Mouse (Mus musculus) inflammation-experienced regulatory T-cells, adult 6 months (primary cell): Measurements from ENCODE around the gene Gm5485. TPM values are rescaled to one million over a fixed set of nuclear protein-coding genes. Genes with fewer than 3 reads are reported as not detected.

Source experiments
- ATAC-seq: one replicate; pipeline ENCODE4 v1.8.0; 2017
- polyA plus RNA-seq, 3 experiments: library from polyadenylated mRNA; unstranded; fragments of 100-300 nt; shearing (Covaris generic); gene quantifications; one replicate each; pipeline ENCODE4 v1.2.1; 2017

The Gm5485 gene
- under 1 TPM in 1 of 3 experiments, not detected in 2; 0.56 TPM for polyA plus RNA-seq

- no peak for ATAC-seq
These were observed at the start of gene Gm5485 for GRCm38 (mm10) chr16:48412246-48412645. Gm5485 (minus strand) TSS chr16:48412416.

GRCm38 (mm10) chr16:48453264-48453663 lies 41.0 kb upstream of the Gm5485 start:
- no peak for ATAC-seq

- ATAC-seq: no peak
These were observed 34.1 kb upstream of the Gm5485 start for GRCm38 (mm10) chr16:48446161-48446925.

DNA sequence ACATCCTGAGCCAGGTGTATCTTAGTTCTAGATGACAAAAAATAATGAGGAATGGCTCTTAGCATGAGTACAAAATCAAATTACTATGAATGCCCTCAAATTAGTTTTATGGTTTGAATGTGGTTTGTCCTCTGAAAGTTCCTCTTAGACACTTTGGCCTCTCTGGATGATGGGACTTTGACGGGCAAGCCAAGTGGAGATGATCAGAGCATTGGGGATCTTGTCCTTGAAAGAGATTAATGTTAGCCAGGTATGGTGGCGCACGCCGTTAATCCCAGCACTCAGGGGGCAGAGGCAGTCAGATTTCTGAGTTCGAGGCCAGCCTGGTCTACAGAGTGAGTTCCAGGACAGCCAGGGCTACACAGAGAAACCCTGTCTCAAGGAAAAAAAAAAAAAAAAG lies 32.4 kb upstream of the Gm5485 start:
- no peak for ATAC-seq

DNA sequence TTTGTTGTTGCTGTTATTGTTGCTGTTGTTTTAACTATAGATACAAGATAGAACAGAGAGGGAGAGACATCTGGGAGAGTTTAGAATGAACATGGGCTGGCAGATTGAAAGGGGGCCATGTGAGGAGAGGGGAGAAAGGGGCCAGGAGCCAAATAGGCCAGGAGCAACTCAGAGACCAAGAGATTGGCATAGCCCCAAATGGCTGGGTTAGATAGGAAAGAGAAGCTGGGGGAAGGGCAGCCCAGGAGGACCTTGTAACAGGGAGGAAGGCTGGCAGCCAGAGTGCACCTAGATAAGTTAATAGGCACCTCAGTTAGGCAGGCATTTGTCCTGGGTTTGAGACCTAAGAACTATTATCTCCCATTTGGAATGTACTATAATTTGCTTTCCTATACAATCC lies 25.3 kb upstream of the Gm5485 start:
- ATAC-seq: no peak

- no peak for ATAC-seq
These were observed 23.2 kb upstream of the Gm5485 start for GRCm38 (mm10) chr16:48435454-48435853.

- ATAC-seq: no peak
These were observed 18.8 kb upstream of the Gm5485 start, which contains the start of gene Morc1 for GRCm38 (mm10) chr16:48431027-48431426. Morc1 (plus strand) TSS chr16:48431237.

DNA sequence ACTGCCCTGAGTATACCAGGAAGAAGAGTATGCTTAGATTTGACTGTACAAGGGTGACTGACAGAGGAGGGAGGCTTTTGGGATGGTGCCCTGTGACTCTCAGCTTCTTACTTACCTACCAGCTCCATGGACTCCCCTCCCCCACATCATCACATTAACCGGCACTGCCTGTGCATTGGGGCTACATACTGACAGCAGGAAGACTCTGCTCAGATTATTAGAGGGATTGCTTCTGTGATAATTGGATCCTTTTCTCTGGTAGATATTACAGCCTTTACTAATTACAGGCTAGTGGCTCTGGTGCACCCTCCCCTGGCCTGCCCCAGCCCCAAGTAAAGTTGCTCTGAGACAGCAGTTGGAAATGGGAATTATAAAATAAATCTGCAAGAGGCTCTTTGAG lies 17.2 kb upstream of the Gm5485 start:
- no peak for ATAC-seq

GRCm38 (mm10) chr16:48424069-48424468 lies 11.9 kb upstream of the Gm5485 start:
- ATAC-seq: no peak

GRCm38 (mm10) chr16:48422501-48422900 lies 10.3 kb upstream of the Gm5485 start:
- no peak for ATAC-seq

DNA sequence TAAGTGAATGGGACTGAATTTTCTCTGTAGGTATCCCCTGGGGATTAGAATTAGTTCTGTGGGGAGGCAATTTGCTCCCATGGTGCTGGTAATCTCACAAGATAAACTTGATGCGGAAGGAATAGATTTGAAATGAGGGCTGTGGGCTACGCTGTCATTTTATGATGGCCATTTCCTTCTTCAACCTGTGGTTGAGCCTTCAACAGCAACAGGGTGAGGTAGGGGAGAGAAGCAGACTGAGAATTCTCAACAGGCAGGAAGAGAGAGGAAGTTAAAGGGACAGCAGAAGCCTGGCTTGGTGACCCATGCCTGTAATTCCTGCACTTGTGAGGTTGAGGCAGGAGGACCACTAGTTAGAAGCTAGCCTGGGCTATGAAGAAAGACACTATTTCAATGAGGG lies 6.8 kb upstream of the Gm5485 start:
- no peak for ATAC-seq

DNA sequence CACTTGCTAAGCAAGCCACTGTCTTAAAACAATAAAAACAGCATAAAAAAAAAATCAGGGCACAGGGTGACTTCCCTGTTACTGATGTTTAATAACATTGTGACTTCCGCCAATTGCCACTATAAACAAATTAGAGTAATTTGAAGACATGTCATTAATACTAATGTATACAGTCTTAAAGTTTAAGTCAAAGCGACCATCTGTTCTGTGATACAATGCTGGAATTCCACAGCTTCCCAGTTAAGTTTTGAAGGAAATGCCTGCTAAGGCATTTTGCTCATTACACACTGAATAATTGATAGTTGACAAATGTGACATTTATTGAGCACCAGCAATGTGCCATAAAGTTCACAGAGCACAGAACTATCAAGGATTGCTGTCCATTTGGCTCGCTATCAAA lies 6.3 kb upstream of the Gm5485 start:
- no peak for ATAC-seq

GRCm38 (mm10) chr16:48410125-48410524 lies 2.1 kb downstream of the Gm5485 start:
- ATAC-seq: no peak

GRCm38 (mm10) chr16:48409580-48409979 lies 2.6 kb downstream of the Gm5485 start:
- ATAC-seq: no peak

GRCm38 (mm10) chr16:48405674-48406403 lies 6.4 kb downstream of the Gm5485 start:
- no peak for ATAC-seq

DNA sequence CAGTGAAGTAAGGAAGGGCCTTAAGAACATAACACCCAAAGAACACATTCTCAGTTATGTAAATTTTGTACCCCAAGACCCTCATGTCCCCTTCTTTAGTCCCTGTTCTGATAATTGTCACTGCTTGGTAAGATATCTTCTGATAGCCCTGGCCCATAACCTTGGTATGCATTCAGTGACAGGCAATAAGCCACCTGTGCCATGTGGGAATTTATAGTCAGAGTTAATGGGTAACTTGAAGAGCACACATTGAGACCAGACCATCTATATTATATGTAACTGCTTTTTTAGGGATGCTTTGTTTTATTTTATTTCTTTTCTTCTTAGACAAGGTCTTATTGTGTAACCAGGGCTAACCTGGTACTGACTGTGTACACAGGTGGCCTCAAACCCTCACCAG lies 8.2 kb downstream of the Gm5485 start:
- no peak for ATAC-seq

DNA sequence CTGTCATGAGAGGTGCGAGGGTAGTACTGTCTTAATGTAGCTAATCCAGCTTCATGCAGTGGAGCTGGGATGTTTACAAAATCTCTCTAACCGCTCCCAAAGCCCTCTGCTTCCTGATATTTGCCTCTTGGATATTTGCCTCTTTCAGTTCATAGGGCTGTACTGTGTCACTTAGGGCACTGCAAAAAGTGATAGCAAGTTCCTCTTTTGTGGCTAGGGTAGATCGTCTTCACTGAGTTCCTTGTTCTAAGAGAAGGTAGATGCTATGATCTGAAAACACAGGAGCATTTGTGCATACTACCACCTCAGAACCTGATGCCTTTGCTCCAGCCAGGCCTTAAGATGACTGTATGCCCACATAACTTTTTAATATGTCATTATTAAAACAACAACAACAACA lies 8.8 kb downstream of the Gm5485 start:
- ATAC-seq: no peak

GRCm38 (mm10) chr16:48402963-48403362 lies 9.3 kb downstream of the Gm5485 start:
- no peak for ATAC-seq

DNA sequence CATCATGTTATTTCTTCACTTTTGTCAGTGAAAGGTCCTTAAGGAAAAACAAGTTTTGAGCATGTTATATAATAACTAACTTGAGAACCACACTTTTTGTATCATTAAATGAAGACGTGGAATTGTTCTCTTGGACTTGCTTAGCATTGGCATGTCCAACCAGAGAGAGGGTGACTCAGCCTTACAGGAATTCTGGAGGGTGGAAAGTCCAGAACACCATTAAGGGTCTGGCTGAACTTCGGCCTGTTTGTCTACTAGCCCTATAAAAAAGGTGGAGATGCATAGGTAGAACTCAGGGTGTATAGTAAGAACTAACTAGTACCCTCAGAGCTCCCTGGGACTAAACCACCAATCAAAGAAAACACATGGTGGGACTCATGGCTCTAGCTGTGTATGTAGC lies 16.9 kb downstream of the Gm5485 start:
- ATAC-seq: no peak

DNA sequence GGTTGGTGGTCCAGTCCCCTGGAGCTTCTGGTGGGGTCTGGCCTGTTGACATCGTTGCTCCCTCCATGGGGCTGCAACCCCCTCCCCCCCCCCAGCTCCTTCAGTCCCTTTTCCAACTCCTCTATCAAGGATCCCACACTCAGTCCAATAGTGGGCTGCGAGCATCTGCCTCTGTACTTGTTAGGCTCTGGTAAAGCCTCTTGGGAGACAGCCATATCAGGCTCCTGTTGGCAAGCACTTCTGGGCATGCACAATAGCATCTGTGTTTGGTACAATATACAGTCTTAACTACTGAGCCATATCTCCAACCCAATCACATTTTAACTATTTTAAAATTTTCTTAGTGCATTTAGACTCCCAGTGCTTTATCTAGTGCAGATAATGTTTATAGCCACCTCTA lies 25.2 kb downstream of the Gm5485 start:
- ATAC-seq: no peak

GRCm38 (mm10) chr16:48383582-48384257 lies 28.5 kb downstream of the Gm5485 start:
- ATAC-seq: no peak

DNA sequence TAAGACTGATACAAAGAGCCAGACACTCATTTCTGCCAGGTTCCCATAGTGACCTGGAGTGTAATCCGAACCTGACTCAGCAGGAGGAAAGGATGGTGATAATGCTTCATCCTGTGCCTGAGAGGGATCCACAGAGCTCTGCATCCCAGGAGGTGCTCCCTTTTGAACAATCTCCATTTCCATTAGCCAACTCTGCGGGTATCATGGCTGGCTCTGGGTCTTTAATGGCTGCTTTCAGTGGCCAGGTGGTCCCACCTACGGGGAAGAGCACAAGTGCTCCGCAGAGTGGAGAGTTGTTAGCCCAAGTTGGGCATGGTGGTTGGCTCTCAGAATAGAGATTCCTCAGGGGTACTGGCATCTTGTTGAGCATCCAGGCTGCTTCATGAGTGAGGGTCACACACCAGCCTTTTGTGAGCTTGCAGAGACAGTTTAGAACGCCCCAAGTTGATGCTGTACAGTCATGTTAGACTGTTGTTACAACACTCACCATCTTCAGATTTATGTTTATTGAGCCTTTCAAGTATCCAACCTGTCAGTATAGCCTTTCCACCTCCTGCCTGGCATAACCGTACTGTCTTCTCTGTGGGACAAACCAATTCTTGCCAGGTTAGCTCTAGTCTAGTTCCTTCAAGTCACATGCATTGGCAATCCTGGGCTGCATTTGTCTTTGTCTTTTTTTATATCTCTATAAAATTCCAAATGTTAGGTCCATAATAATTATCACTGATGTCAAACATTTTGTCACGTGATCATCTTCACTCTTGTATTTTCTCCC lies 38.3 kb downstream of the Gm5485 start:
- no peak for ATAC-seq

DNA sequence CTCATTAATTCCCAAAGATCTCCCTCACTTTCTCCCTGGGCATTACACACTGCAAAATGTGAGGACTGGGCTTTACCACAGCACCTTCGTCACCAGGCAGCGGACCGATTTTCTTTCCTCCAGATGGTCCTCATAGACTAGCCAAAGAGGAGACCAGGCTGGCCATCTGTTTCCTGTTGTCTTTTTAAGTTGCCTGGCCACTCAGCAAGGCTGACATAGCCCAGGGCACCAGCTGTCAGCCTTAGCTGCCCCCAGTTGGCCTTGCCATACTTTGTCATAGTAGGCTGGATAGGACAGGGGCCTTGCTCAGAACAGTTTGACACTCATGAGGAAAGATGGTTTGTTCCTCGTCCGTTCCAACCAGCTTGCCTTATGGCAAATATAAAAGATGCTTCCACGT lies 39.8 kb downstream of the Gm5485 start:
- ATAC-seq: no peak
